Mouse (Mus musculus): ENCODE results near the gene Ccdc144b.

GRCm38 (mm10) chr3:36074231-36074630 lies 20.9 kb upstream of the Ccdc144b start:
- no peak for TF ChIP-seq CTCF (IDR thresholded peaks at IDR 0.05)
- no peak for TF ChIP-seq POLR2A (IDR thresholded peaks at IDR 0.05; ENCODE audit: insufficient read depth, low read depth, low read length)
- TF ChIP-seq EP300 (IDR thresholded peaks at IDR 0.05; ENCODE audit: insufficient read depth, low read depth, low read length): no peak
